Mouse (Mus musculus): ENCODE results near the gene Zdhhc19.

The Zdhhc19 gene

GRCm38 (mm10) chr16:32487234-32488111 is 8.6 kb upstream of the Zdhhc19 start, which contains the start of gene Slc51a:
TSS of gene Slc51a (minus strand) at chr16:32487879.
- peak; percentile 86 for DNase-seq

- DNase-seq = peak; percentile 61 to 64
Observed at GRCm38 (mm10) chr16:32488939-32489338, 7.1 kb upstream of the Zdhhc19 start.

- peak in 1 of 2 experiments; percentile 54 for DNase-seq
Observed at GRCm38 (mm10) chr16:32494371-32494770, 1.7 kb upstream of the Zdhhc19 start.

- no peak for DNase-seq
Observed at GRCm38 (mm10) chr16:32498996-32499395, 2.9 kb downstream of the Zdhhc19 start.

GRCm38 (mm10) chr16:32499430-32500037 is 3.5 kb downstream of the Zdhhc19 start:
- peak; percentile 82 to 94 for DNase-seq

GRCm38 (mm10) chr16:32501459-32501858 is 5.4 kb downstream of the Zdhhc19 start:
- no peak for DNase-seq

GRCm38 (mm10) chr16:32502621-32503335 is 6.7 kb downstream of the Zdhhc19 start:
- no peak for DNase-seq

- DNase-seq = no peak
Observed at GRCm38 (mm10) chr16:32503633-32504032, 7.6 kb downstream of the Zdhhc19 start.

- DNase-seq = no peak
Observed at GRCm38 (mm10) chr16:32506298-32506697, 10.2 kb downstream of the Zdhhc19 start.

- no peak for DNase-seq
Observed at GRCm38 (mm10) chr16:32506868-32507267, 10.8 kb downstream of the Zdhhc19 start.

- peak; percentile 25 to 75 for DNase-seq
Observed at GRCm38 (mm10) chr16:32507407-32507806, 11.3 kb downstream of the Zdhhc19 start.

GRCm38 (mm10) chr16:32508035-32508434 is 12.0 kb downstream of the Zdhhc19 start:
- DNase-seq = no peak

GRCm38 (mm10) chr16:32508506-32509065 is 12.5 kb downstream of the Zdhhc19 start:
- no peak for DNase-seq

- DNase-seq = no peak
Observed at GRCm38 (mm10) chr16:32509066-32509942, 13.2 kb downstream of the Zdhhc19 start.

GRCm38 (mm10) chr16:32510399-32511337 is 14.6 kb downstream of the Zdhhc19 start:
- DNase-seq = no peak

- no peak for DNase-seq
Observed at GRCm38 (mm10) chr16:32511338-32511734, 15.3 kb downstream of the Zdhhc19 start.

GRCm38 (mm10) chr16:32511827-32512490 is 15.9 kb downstream of the Zdhhc19 start:
- no peak for DNase-seq

GRCm38 (mm10) chr16:32512921-32513320 is 16.9 kb downstream of the Zdhhc19 start:
- DNase-seq = no peak

- no peak for DNase-seq
Observed at GRCm38 (mm10) chr16:32513401-32513800, 17.3 kb downstream of the Zdhhc19 start.

- no peak for DNase-seq
Observed at GRCm38 (mm10) chr16:32513948-32514347, 17.9 kb downstream of the Zdhhc19 start.

Data from kidney, postnatal 36 days (tissue).